In the genomic region with DNA sequence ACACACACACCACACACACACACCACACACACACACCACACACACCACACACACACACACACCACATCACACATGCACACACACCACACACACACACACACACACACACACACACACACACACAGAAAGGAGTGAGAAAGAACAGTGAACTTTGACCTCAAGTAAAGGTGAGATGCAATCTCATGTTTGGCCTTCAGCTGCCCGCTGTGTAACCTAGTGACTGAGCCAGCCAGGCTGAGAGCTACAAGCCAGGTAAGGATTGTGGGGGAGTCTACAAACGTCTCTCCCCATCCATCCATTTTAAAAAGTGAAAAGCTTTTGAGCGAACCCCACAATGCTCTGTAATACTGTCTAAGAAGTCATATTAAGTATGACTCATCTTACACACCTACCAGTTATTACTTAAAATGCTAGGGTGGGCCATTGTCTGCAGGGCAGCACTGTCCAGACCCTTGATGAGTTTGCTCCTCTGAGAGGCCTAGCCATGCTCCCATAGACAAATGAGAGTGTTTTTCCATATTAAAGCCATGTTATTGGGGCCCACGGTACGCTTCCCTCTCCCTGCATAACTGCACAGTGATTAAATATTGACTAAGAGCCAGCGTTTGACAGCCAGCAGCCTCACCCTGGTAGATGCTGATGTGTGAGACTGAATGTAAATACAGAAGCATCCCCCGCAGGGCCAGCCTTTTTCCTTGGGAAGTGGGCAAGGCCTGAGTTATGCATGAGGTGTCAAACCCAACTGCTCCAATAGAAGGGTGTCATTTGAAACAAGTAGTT, we compare ENCODE assay signal across 10 mouse cellular contexts.
DNase-seq lines count a peak whose midpoint lies in the region; ATAC-seq and TF ChIP-seq lines count a peak whose summit lies in the region.
"Had no signal": no experiment of that assay in that cellular context is flagged by ENCODE, and none has a peak within 500 bp of the region (broad histone marks: within the 10 kb centered on the region; RNA-seq: fewer than 3 reads in every experiment).

No protein-coding gene starts in this region.

- no peak overlapping the region for H3K4me2 ChIP-seq in kidney, embryonic 15.5 days
- H3K4me2 ChIP-seq in forebrain, embryonic 15.5 days (replicated peaks): no peak overlapping the region
- no peak overlapping the region for H3K4me2 ChIP-seq in midbrain, postnatal 0 days (ENCODE audit: low read depth, low read length, poor library complexity, severe bottlenecking)
- H3K4me2 ChIP-seq: limb, embryonic 12.5 days had no signal

- peaks cover 32% of the 10 kb centered on the region for H3K4me1 ChIP-seq in kidney, embryonic 15.5 days
- peaks cover 31% of the 10 kb centered on the region for H3K4me1 ChIP-seq in forebrain, embryonic 15.5 days
- H3K4me1 ChIP-seq in midbrain, postnatal 0 days (ENCODE audit: insufficient read depth, low read length): no peaks in the 10 kb centered on the region
- H3K4me1 ChIP-seq: limb, embryonic 12.5 days had no signal

- no peaks in the 10 kb centered on the region for H3K9me3 ChIP-seq in kidney, embryonic 15.5 days (replicated peaks)
- H3K9me3 ChIP-seq in forebrain, embryonic 15.5 days: no peaks in the 10 kb centered on the region
- no peaks in the 10 kb centered on the region for H3K9me3 ChIP-seq in midbrain, postnatal 0 days (ENCODE audit: low read length)
- H3K9me3 ChIP-seq: limb, embryonic 12.5 days had no signal

- 50% methylated on average over 7 of the region's 7 CpGs for WGBS in kidney, embryonic 15.5 days
- 35% methylated on average over 7 of the region's 7 CpGs for WGBS in forebrain, embryonic 15.5 days
- WGBS in midbrain, postnatal 0 days: 43% methylated on average over 7 of the region's 7 CpGs

- no peaks in the 10 kb centered on the region for H3K27me3 ChIP-seq in kidney, embryonic 15.5 days
- H3K27me3 ChIP-seq in forebrain, embryonic 15.5 days: no peaks in the 10 kb centered on the region
- H3K27me3 ChIP-seq in midbrain, postnatal 0 days (ENCODE audit: insufficient read depth, low read length): no peaks in the 10 kb centered on the region
- H3K27me3 ChIP-seq: limb, embryonic 12.5 days had no signal

- no peak overlapping the region for H3K27ac ChIP-seq in kidney, embryonic 15.5 days
- H3K27ac ChIP-seq in forebrain, embryonic 15.5 days (replicated peaks): peak overlapping the region; percentile 51
- no peak overlapping the region for H3K27ac ChIP-seq in midbrain, postnatal 0 days (ENCODE audit: low read depth, low read length)
- H3K27ac ChIP-seq: limb, embryonic 12.5 days; macrophage had no signal

- peak; percentile 47 for DNase-seq in kidney, adult 11 months
- DNase-seq in kidney, adult 9 months: peak; percentile 47
- DNase-seq in midbrain, postnatal 0 days (ENCODE audit: low spot score): peak; percentile 51
- no peak for DNase-seq in urinary bladder, postnatal 25 days (ENCODE audit: low spot score)
- DNase-seq in layer of hippocampus, adult 8-10 months (ENCODE audit: low spot score in 2 of 2): no peak

- no peaks in the 10 kb centered on the region for H3K36me3 ChIP-seq in kidney, embryonic 15.5 days
- H3K36me3 ChIP-seq in forebrain, embryonic 15.5 days: no peaks in the 10 kb centered on the region
- no peaks in the 10 kb centered on the region for H3K36me3 ChIP-seq in midbrain, postnatal 0 days (ENCODE audit: insufficient read depth, low read length)
- H3K36me3 ChIP-seq: limb, embryonic 12.5 days had no signal

- TF ChIP-seq CTCF in midbrain, postnatal 0 days (IDR thresholded peaks at IDR 0.05): no peak

- H3K4me3 ChIP-seq in kidney, embryonic 15.5 days (replicated peaks): no peak overlapping the region
- no peak overlapping the region for H3K4me3 ChIP-seq in forebrain, embryonic 15.5 days
- no peak overlapping the region for H3K4me3 ChIP-seq in midbrain, postnatal 0 days (ENCODE audit: low read depth, low read length)
- H3K4me3 ChIP-seq: limb, embryonic 12.5 days had no signal

- no peak overlapping the region for H3K9ac ChIP-seq in kidney, embryonic 15.5 days
- no peak overlapping the region for H3K9ac ChIP-seq in forebrain, embryonic 15.5 days (replicated peaks)
- H3K9ac ChIP-seq in midbrain, postnatal 0 days (replicated peaks; ENCODE audit: low read length, poor library complexity, severe bottlenecking): no peak overlapping the region
- H3K9ac ChIP-seq: limb, embryonic 12.5 days had no signal

- no peak for ATAC-seq in kidney, embryonic 15.5 days (replicated peaks; ENCODE audit: low FRiP score)
- peak; percentile 67 for ATAC-seq in forebrain, embryonic 15.5 days (replicated peaks)
- ATAC-seq in midbrain, postnatal 0 days (ENCODE audit: low FRiP score): peak; percentile 76; the same call in 1 of the 2 replicates
- no peak for ATAC-seq in activated CD4-positive, CD25-positive, alpha-beta regulatory T cell, adult 4 months

Comparison
In these comparisons a context has a peak if more than half of its experiments do, and no peak if none do; other contexts are left out.
1. DNase-seq: peak in kidney, adult 11 months (single experiment), kidney, adult 9 months (single experiment) and midbrain, postnatal 0 days (single experiment); none in urinary bladder, postnatal 25 days (single experiment) and layer of hippocampus, adult 8-10 months (0 of 2).
2. ATAC-seq: peak in forebrain, embryonic 15.5 days (single experiment) and midbrain, postnatal 0 days (single experiment); none in kidney, embryonic 15.5 days (single experiment) and activated CD4-positive, CD25-positive, alpha-beta regulatory T cell, adult 4 months (single experiment).